Mouse (Mus musculus): ENCODE data around the gene Mymx.

Mymx gene

DNA sequence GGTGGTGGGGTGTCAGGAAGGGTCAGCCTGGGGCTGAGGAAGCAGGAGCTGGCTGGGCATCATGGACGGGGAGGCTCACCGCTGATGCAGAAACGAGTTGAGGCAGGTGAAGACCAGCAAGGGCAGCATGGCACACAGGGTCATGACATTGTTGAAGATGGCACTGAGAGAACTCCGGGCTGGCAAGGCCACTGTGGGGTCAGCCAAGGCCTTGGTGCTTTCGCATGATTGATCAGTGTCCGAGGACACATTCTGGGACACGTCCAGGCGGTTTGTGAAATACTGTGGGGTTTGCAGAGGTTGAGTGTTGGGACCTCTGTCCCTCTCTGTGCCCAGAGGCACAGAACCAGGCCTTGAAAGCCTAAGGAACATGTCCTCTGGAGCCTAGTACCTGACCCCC is 12.1 kb downstream of the Mymx start:
- DNase-seq (ENCODE audit: low spot score): no peak

GRCm38 (mm10) chr17:45589236-45589635 is 12.7 kb downstream of the Mymx start:
- no peak for DNase-seq (ENCODE audit: low spot score)

- DNase-seq (ENCODE audit: low spot score): no peak
Measured at GRCm38 (mm10) chr17:45588370-45588769, 13.5 kb downstream of the Mymx start.

- DNase-seq (ENCODE audit: low spot score): no peak
Measured at GRCm38 (mm10) chr17:45586449-45586837, 15.5 kb downstream of the Mymx start.

GRCm38 (mm10) chr17:45585725-45586448 is 16.0 kb downstream of the Mymx start:
- no peak for DNase-seq (ENCODE audit: low spot score)

DNA sequence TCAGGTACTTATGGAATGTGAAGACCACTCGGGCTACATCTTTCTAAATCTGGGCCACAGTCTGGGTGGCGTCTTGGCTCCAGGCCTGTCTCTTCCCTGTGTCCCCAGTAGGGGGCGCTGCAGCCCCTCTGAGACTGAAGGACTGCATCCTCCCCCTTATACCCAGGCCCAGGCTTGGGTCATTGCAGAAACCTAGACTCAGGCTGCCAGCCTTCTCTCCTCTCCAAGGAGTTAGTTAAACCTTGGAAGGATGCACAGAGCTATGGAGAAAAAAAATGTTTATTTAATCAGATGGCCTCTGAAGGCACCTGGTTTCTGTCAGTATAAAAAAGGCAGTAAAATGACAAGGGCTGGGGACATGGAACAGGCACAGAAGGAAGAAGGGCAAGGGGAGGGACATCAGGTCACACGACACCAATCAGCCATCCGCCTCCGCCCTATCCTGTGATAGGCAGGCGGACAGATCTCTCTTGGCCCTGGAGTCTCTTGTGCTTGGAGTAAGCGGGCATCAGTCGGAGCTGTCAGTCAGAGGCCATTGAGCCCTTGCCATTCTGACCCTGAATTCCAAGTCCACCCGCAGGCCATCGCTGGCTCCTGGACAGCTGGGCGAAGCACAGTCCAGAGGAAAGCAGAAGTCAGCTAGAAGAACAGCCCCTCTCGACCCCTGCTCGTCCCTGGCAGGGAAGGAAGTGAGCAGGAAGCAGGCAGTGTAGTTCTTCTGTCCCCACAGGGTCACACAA is 16.8 kb downstream of the Mymx start:
- DNase-seq (ENCODE audit: low spot score): peak; percentile 68

DNA sequence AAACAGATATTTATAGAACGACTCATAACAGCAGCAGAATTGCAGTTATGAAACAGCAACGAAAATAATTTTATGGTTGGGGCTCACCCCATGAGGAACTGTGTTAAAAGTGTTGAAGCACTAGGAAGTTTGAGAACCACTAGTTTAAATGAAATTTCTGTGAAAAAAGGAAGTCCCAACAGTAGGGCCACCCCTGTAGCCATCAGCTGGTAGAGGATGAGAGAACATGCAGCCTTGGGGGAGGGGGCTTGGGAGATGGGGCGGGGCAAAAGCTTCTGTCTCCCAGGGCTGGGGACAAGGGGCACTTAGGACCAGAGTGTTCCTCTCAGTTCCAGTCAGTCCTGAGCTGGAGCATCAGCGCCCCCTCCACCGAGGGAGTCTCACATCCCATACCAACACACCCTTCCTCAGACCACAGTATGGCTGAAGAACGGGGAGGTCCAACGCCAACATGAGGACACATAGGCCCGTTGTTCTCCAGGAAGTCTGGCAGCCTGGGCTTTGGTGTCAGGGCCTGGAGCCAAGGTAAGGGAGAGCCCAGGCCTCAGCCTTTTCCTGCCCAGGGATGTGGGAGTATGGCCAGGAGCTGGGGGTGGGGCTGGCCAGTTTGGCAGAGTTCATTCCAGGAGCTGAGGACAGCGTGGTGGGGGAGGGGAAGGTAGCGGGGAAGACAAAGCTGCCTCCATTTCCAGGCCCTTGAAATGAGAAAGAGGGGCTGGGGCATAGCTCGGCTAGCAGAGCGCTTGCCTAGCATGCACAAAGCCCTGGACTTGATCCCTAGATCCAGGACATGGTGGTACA is 17.6 kb downstream of the Mymx start:
- DNase-seq (ENCODE audit: low spot score): peak; percentile 61

GRCm38 (mm10) chr17:45582715-45583355 is 19.1 kb downstream of the Mymx start:
- no peak for DNase-seq (ENCODE audit: low spot score)

DNA sequence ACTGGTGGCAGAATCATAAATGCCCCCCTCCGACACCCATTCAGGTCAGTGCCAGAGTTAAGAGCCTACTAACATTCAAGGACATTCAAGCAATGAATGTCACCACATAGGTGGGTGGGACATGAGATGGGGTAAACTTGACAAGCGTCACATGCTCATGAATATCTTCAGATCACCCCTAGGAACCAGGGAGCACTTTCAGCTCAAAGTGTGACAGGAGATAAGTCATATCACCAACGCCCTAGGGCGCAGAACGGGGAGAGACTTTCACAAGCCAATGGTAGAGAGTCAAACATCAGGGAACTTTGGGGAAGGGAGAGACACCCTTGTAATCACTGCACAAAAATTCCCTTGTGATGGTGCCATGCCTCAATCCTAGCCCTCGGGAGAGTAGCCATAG is 19.7 kb downstream of the Mymx start:
- no peak for DNase-seq (ENCODE audit: low spot score)

GRCm38 (mm10) chr17:45581567-45581983 is 20.3 kb downstream of the Mymx start:
- DNase-seq (ENCODE audit: low spot score): peak; percentile 57

- DNase-seq (ENCODE audit: low spot score): no peak
Measured at GRCm38 (mm10) chr17:45580958-45581477, 20.9 kb downstream of the Mymx start.

DNA sequence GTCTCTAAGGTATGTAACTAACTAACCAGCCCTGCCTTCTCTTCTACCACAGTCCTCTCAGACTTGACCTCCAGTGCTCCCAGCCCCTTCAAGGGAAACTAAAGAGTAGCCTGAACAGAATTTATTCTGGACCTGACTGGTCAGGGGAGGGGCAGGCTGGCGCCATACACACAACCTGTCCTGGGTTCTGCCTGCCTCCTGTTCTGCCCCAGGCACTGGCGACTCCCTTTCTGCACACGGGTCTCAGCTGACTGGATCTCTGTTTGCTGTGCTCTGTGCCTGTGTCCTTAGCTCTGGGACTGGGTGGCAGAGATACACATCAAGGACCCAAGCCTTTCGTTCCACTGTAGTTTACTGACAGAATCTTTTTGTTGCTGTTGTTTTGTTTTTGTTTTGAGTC is 22.3 kb downstream of the Mymx start:
- DNase-seq (ENCODE audit: low spot score): no peak

DNA sequence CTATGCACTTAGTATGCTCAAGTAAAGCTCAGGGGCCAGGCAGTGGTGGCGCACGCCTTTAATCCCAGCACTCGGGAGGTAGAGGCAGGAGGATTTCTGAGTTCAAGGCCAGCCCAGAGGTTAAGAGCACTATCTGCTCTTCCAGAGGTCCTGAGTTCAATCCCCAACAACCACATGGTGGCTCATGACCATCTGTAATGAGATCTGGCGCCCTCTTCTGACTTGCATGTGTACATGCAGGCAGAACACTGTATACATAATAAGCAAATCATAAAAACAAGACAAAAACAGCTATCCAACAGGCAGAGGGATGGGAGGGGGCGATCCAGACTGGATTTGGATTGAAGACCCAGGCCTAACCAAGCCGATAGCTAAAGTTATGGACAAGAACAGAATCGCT is 23.1 kb downstream of the Mymx start:
- DNase-seq (ENCODE audit: low spot score): no peak

- peak; percentile 50 for DNase-seq (ENCODE audit: low spot score)
Measured at GRCm38 (mm10) chr17:45578242-45578641, 23.7 kb downstream of the Mymx start.

DNA sequence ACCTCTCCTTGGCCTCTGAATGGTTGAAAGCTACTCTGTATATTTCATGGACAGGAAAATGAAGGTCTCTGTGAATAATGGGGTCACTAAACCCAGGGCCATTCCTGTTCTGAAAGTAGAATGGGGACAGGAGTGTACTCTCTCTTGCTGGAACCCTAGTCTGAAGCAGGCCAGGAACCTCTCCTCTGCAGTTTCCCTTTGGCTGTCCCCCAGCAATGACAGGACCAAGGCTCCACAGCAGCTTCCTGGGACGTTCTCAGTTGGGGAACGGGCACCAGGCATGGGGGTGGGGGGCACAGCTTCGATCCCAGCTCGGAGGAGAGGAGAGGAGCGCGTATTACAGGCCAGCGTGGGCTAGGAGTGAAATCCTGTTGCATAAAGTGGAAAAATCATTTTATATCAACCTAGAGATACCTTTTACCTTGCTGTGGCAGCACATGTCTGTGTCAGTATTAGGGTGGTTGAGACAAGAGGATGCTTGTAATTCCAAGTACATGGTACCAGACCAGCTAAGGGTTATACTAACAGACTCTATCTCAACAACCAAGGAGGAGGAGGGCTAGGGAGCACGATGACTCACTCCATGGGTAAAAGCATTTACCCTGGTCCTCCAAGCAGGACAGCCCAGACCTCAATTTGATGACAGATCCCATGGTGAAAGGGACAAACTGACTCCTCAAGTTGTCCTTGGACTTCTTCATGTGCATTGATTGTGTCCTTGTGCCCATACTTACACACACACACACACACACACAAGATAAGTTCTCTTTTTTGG is 26.6 kb downstream of the Mymx start:
- no peak for DNase-seq (ENCODE audit: low spot score)

GRCm38 (mm10) chr17:45574129-45574761 is 27.7 kb downstream of the Mymx start:
- peak; percentile 55 for DNase-seq (ENCODE audit: low spot score)

DNA sequence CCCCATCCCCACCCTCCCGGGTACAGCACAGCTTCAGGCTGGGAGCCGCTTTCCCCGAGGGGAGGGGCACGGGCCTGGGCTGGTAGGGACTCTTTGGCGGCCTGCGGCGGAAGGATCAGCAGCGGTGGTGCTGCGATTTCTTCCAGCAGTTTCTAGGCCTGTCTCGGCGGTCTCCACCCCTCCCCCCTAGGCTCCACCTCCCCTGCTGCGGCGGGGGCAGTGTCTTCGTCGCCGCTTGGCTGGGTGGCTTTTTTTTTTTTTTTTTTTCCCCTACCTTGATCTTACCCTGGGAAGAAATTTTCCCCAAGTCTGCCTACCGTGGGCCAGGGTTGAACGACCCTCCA is 28.1 kb downstream of the Mymx start:
- peak; percentile 96 for DNase-seq (ENCODE audit: low spot score)

- peak; percentile 100 for DNase-seq (ENCODE audit: low spot score)
Measured at GRCm38 (mm10) chr17:45573087-45573779, 28.7 kb downstream of the Mymx start, which contains the start of gene Hsp90ab1. Gene Hsp90ab1 (minus strand): TSS chr17:45573271.

DNA sequence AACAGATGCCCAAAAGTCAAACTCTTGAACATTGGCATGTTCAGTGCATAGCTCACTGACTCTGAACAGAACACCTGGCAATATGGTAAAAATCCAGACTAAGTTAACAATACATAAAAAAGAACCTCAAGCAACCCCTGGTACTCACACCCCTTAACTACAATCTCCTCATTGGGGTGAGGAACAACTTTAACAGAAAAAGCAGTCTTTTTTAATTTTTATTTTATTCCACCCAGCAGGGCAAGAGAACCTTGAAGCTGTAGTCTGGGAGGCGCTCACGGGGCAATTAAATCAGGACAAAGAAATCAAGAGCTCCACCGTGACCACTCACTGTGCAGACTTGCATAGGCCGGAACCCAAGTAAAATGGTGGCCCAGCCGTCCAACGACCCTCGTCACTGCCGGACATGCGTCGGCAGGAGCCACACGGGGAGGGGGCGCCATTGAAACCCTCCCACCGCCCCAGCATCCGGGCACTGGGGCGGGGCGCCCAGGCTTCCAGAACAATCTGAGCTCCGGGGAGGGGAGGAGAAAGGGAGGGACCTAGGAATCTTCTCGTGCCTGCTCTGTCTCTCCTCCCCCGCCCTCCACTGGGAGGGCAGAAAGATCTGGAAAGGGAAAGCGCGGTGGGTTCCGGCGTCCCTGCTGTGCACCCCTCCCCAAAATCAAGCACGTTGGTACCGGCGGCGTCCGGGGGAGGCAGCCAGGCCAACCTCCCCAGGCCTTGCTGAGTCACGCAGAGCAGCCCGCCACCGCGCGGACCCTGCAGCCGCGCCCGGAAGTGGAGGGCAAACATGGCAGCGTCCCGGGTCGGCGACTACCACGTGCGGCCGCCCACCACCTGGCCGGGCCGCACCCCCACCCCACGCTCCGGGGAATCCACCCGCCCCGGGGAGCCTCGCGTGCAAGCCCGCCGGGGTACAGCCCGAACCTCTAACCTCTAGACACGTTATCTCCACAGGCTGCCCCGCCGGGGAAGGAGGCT is 29.5 kb downstream of the Mymx start:
- peak; percentile 54 for DNase-seq (ENCODE audit: low spot score)
